Mouse (Mus musculus) thymus, adult 2 months (tissue): ENCODE data around the gene Cox10.

Experiments used
- CTCF ChIP-seq: fragments of 200-500 bp; IDR thresholded peaks from 2 replicates; pipeline ENCODE4 v1.5.1; 2012; ENCODE audit warnings: mild to moderate bottlenecking, control low read depth, low read length, moderate library complexity, borderline replicate concordance; ENCODE audit not compliant: control insufficient read depth, poor library complexity, insufficient read depth; ENCODE audit errors: extremely low read depth
- POLR2A ChIP-seq: fragments of 200-500 bp; IDR thresholded peaks from 2 replicates; pipeline ENCODE4 v1.6.1; 2012; ENCODE audit warnings: mild to moderate bottlenecking, low read length, control low read depth, moderate library complexity; ENCODE audit not compliant: control insufficient read depth, poor library complexity, insufficient read depth; ENCODE audit errors: extremely low read depth

- TF ChIP-seq CTCF (no peak), POLR2A (no peak)
Measured at GRCm38 (mm10) chr11:64001111-64001510, 78.2 kb downstream of the Cox10 start.
